Mouse (Mus musculus) forebrain, embryonic 13.5 days (tissue): ENCODE data around the gene Zcchc3. TPM values are rescaled to one million over a fixed set of nuclear protein-coding genes. Genes with fewer than 3 reads are reported as not detected.
A peak's percentile ranks its signal among the peaks of the same experiment; 100 is the strongest.
"Not testable (repeated sequence)": the region's sequence is repeated elsewhere in the genome, so short reads cannot be mapped to it uniquely, and the experiment has no call there.

Experiments used
- ATAC-seq: fragments of 200-750 bp; cut with Nextera tagmentation; 2 replicates; pipeline ENCODE4 v1.8.0; 2017
- H3K27ac ChIP-seq: fragments of 300-500 bp; sonication (generic); 2 replicates; pipeline ENCODE4 v1.5.1; 2015; ENCODE audit warnings: inconsistent platforms, mild to moderate bottlenecking, moderate library complexity
- H3K27me3 ChIP-seq: fragments of 300-500 bp; sonication (generic); 2 replicates; pipeline ENCODE4 v1.6.1; 2015; ENCODE audit warnings: mild to moderate bottlenecking, inconsistent platforms
- H3K36me3 ChIP-seq: fragments of 300-500 bp; sonication (generic); 2 replicates; pipeline ENCODE4 v1.6.1; 2015; ENCODE audit warnings: mild to moderate bottlenecking, inconsistent platforms; ENCODE audit not compliant: poor library complexity, severe bottlenecking
- H3K4me1 ChIP-seq: fragments of 300-500 bp; sonication (generic); 2 replicates; pipeline ENCODE4 v1.6.1; 2015; ENCODE audit warnings: inconsistent platforms
- H3K4me2 ChIP-seq: fragments of 300-500 bp; sonication (generic); 2 replicates; pipeline ENCODE4 v1.6.1; 2015; ENCODE audit warnings: inconsistent platforms, mild to moderate bottlenecking, moderate library complexity
- H3K4me3 ChIP-seq: fragments of 300-500 bp; sonication (generic); 2 replicates; pipeline ENCODE4 v1.5.1; 2015; ENCODE audit warnings: mild to moderate bottlenecking, inconsistent platforms
- H3K9ac ChIP-seq: fragments of 300-500 bp; sonication (generic); 2 replicates; pipeline ENCODE4 v1.6.1; 2015; ENCODE audit warnings: mild to moderate bottlenecking, inconsistent platforms
- H3K9me3 ChIP-seq: fragments of 300-500 bp; sonication (generic); replicated peaks from 2 replicates; pipeline ENCODE4 v1.6.1; 2016; ENCODE audit warnings: inconsistent platforms
- WGBS: fragments of 180-500 bp; shearing (Covaris S2); methylation state at CpG from one replicate; pipeline ENCODE4 v1.1.7; 2015; 5-methylcytosine and 5-hydroxymethylcytosine counted together
- polyA plus RNA-seq: library from polyadenylated mRNA; unstranded; fragments of >200 nt; fragmentation: Nextera tagmentation; extraction: Ambion mirVana; gene quantifications from 2 replicates; pipeline ENCODE4 v1.2.1, GENCODE M21; 2015

Gene Zcchc3
- polyA plus RNA-seq, 1 experiment from 2014 or later, result 25.3 TPM

DNA sequence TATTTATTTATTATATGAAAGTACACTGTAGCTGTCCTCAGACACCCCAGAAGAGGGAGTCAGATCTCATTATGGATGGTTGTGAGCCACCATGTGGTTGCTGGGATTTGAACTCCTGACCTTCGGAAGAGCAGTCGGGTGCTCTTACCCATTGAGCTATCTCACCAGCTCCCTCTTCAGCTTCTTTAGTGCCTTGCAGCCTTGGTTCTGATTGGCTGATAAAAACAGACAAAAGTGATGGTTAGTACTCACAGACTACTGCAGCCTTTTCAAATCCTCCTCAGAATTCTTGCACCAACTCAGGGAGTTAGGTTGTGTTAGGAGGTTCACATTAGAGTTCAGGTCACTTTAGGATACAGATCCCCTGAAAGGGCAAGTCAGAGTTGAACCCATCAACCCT lies 13.7 kb upstream of the Zcchc3 start:
- not testable (repeated sequence) for H3K9ac ChIP-seq, H3K36me3 ChIP-seq, ATAC-seq, H3K27ac ChIP-seq, H3K27me3 ChIP-seq, H3K4me1 ChIP-seq, H3K4me2 ChIP-seq, H3K4me3 ChIP-seq, H3K9me3 ChIP-seq
- WGBS, result 86% methylated on average over 2 of the region's 2 CpGs

DNA sequence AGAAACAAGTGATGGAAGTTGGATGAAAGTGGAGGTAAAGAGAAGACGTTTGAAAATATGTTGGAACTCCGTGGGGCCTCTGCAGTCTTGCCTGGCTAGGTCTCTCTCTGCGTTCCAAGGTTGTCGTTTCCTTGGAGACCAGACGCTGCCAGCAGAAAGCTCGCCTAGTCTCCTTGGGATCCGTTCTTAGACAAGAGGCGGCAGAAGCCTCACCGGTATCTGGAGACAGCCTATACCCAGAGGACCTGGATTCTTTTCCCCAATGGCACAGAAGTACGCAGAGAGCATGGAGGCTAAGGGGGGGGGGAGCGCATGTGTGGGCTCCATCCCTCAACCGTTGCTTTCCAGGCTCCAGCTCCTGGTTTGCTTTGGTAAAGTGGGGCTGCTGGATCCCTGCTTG lies 12.7 kb upstream of the Zcchc3 start:
- H3K36me3 ChIP-seq, result no peaks in the 10 kb centered on the region
- ATAC-seq, result no peak
- WGBS, result 4% methylated on average over 12 of the region's 12 CpGs

DNA sequence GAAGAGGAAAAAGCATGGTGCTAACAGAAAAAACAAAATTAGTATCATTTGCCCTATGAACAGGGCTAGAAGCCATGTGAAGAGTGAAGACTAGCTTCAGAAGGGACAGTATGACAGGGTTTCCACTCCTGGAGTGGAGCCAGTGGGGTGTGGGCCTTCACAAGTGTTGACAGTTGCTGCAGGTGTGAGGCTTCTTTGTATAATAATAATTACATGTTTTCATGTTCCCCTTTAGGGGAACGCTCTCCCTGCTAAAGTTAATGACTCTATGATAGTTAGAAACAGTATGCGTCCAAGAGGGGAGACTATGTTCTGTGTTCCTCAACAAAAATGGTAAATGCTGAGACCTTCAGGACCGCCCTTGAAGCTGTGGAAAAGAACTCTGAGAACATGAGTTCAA lies 959 bp upstream of the Zcchc3 start:
- Histone ChIP-seq H3K9me3 (peaks cover 7% of the 10 kb centered on the region), H3K27ac (no peak overlapping the region), H3K4me1 (peaks cover 27% of the 10 kb centered on the region), H3K9ac (no peak overlapping the region; the same call in 1 of the 2 replicates), H3K27me3 (no peaks in the 10 kb centered on the region), H3K36me3 (no peaks in the 10 kb centered on the region), H3K4me3 (peak overlapping the region; percentile 76; the same call in 1 of the 2 replicates), H3K4me2 (peak overlapping the region; percentile 94; the same call in 1 of the 2 replicates)
- ATAC-seq, result no peak
- WGBS, result 91% methylated on average over 3 of the region's 3 CpGs

More for the DNA sequence above, 12.7 kb upstream of the Zcchc3 start:
- H3K4me3 ChIP-seq, result no peak overlapping the region
- no peaks in the 10 kb centered on the region for H3K9me3 ChIP-seq
- H3K27me3 ChIP-seq, result no peaks in the 10 kb centered on the region
- peak overlapping the region; percentile 37 for H3K4me2 ChIP-seq
- peaks cover 8% of the 10 kb centered on the region for H3K4me1 ChIP-seq
- no peak overlapping the region for H3K27ac ChIP-seq
- H3K9ac ChIP-seq, result peak overlapping the region; percentile 23; the same call in 1 of the 2 replicates

DNA sequence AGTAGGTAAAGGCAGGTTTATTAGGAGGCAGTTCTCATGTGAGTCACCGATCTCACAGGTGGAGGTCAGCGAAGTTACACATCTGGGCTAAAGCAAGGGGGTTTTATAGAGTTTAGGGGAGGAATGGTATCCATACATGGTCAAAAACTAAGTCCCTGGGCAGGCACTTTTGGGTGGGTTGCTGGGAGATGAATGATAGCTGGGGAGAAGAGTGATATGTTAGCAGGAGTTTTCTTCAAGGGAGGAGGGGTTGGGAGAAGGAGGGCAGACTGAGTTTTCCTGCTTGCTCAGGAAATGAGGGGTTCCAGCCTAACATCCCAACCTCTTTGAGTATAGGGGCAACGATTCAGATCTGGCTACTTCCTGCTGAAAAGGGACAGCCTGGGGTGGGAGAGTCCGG lies 460 bp upstream of the Zcchc3 start, which contains the start of gene 6820408C15Rik:
6820408C15Rik (plus strand) TSS at position 301 of the 400 bp plus-strand sequence.
- H3K36me3 ChIP-seq, result no peaks in the 10 kb centered on the region
- H3K27ac ChIP-seq, result peak within 1 kb of the TSS; percentile 96
- ATAC-seq, result no peak
- WGBS, result 31% methylated on average over 4 of the region's 4 CpGs
- H3K4me2 ChIP-seq, result peak within 1 kb of the TSS; percentile 94
- H3K27me3 ChIP-seq, result no peaks in the 10 kb centered on the region
- H3K4me1 ChIP-seq, result peaks cover 32% of the 10 kb centered on the region
- H3K4me3 ChIP-seq, result peak within 1 kb of the TSS; percentile 76
- H3K9me3 ChIP-seq, result peaks cover 7% of the 10 kb centered on the region
- peak within 1 kb of the TSS; percentile 99 for H3K9ac ChIP-seq

DNA sequence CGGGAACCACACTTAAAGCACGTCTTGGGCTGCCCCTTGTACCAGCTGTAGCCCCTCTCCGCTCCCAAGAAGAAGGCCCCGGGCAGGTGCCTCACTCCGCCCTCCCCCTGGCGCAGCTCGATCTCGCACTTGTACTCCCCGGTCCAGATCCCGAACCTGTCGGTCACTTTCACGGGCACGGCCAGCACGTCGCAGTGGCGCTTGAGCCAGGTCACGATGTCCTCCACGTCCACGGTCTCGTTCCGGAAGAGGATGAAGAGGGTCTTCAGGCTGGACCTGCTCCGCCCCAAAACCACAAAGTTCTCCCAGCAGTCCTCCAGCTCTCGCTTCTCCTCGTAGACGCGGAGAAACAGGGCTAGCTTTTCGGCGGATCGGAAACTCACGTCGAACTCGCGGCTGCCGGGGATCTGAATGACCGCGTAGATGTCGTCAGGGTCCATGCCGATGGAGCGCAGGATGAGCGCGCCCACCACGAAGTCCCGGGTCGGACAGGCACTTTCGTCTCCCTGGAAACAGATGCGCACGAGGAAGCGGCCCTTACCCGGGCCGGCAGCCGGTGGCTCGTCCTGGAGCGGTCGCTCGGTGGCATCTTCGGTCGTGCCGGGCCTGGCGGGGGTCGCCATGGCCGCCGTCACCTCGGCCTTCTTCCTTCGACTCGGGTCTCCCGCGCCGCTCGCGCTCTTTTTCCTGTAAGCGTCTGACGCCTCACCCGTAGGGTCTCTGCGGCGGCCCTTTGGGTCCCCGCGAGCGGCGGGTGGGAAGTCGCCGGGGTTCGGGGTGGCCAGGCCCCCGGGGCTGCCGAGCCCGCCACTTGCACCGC lies 852 bp downstream of the Zcchc3 start:
- Histone ChIP-seq H3K27me3 (no peaks in the 10 kb centered on the region), H3K9me3 (peaks cover 7% of the 10 kb centered on the region), H3K36me3 (no peaks in the 10 kb centered on the region), H3K27ac (peak overlapping the region; percentile 96), H3K4me2 (peak overlapping the region; percentile 94), H3K4me3 (peak overlapping the region; percentile 76), H3K4me1 (peaks cover 35% of the 10 kb centered on the region), H3K9ac (peak overlapping the region; percentile 99)
- WGBS, result under 1% methylated on average over 81 of the region's 86 CpGs
- ATAC-seq, result peak; percentile 19

DNA sequence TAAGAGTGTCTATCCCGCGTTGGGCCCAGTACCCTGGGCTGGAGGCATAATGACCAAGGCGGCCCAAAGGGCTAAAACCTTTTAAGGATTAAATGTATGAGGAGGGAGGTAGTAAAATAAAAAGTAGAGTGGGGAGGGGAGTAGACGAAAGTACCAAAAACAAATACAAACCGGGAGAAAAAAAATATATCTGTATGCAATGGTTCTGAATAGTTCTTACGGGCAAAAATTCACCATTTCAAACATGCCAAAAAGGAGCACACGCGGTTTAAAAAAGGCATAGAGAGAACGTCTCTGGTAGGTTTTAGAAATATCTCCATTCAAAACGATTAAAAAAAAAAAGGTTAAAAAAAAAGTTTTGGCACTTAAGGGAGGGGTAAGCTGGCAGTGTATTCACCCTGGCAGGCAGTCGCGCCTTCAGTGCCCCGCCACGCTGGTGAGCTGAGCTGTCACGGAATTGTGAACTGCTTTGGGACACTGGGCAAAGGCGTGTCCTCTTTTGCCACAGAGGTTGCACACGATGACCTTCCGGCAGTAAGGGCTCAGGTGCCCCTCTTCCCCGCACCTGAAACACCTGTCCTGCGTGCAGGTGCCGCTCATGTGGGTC lies 1.6 kb downstream of the Zcchc3 start:
- peak overlapping the region; percentile 99 for H3K9ac ChIP-seq
- peak overlapping the region; percentile 98 for H3K27ac ChIP-seq
- H3K4me2 ChIP-seq, result peak overlapping the region; percentile 94
- 1% methylated on average over 21 of the region's 21 CpGs for WGBS
- ATAC-seq, result no peak
- no peaks in the 10 kb centered on the region for H3K36me3 ChIP-seq
- H3K27me3 ChIP-seq, result no peaks in the 10 kb centered on the region
- peaks cover 35% of the 10 kb centered on the region for H3K4me1 ChIP-seq
- peak overlapping the region; percentile 76 for H3K4me3 ChIP-seq
- peaks cover 7% of the 10 kb centered on the region for H3K9me3 ChIP-seq

DNA sequence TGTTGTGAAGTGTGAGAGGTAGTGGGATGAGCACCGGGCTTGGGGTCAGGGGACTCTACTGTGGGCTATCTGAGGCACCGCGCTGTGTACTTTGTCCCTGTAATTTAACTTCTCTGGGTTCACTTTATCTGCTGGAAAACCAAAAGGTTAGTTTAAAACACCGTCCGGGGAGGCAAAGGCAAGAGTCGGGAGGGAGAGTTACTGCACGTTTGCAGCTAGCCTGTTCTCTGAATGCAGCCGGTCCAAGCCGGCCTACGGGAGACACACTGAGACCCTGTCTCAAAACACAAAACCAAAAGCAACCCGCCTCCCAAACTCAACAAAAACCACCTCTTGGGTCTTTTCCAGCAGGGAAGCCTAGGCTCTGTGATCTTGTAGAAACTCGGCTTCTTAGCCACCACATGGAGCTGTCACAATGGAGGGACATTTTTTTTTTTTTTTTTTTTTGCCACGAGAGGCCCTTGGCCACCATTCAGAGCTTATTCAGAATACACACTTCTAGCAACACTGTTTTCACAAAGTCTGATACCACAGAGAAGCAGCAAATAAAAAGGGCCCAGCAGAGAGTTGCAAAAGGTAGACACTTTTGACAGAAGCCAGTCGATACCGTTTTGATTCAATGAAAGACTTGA lies 2.2 kb downstream of the Zcchc3 start:
- Histone ChIP-seq H3K9me3 (peaks cover 7% of the 10 kb centered on the region), H3K27ac (peak overlapping the region; percentile 98), H3K9ac (peak overlapping the region; percentile 99), H3K4me1 (peaks cover 35% of the 10 kb centered on the region), H3K36me3 (no peaks in the 10 kb centered on the region), H3K4me2 (peak overlapping the region; percentile 94), H3K27me3 (no peaks in the 10 kb centered on the region), H3K4me3 (peak overlapping the region; percentile 76)
- ATAC-seq, result no peak
- WGBS, result under 1% methylated on average over 15 of the region's 15 CpGs

- H3K4me3 ChIP-seq, result peak overlapping the region; percentile 76
Measured at GRCm38 (mm10) chr2:152411471-152411870, 3.4 kb downstream of the Zcchc3 start.

GRCm38 (mm10) chr2:152410971-152411371 lies 3.9 kb downstream of the Zcchc3 start:
- peaks cover 44% of the 10 kb centered on the region for H3K4me1 ChIP-seq
- WGBS, result 0% methylated on average over 15 of the region's 15 CpGs
- ATAC-seq, result peak; percentile 67
- H3K9ac ChIP-seq, result peak overlapping the region; percentile 99
- H3K4me3 ChIP-seq, result peak overlapping the region; percentile 76
- H3K27ac ChIP-seq, result peak overlapping the region; percentile 98
- H3K4me2 ChIP-seq, result peak overlapping the region; percentile 94
- peaks cover 3% of the 10 kb centered on the region for H3K9me3 ChIP-seq
- H3K27me3 ChIP-seq, result no peaks in the 10 kb centered on the region
- no peaks in the 10 kb centered on the region for H3K36me3 ChIP-seq

More at GRCm38 (mm10) chr2:152411471-152411870, 3.4 kb downstream of the Zcchc3 start:
- Histone ChIP-seq H3K9me3 (peaks cover 7% of the 10 kb centered on the region), H3K4me2 (peak overlapping the region; percentile 94), H3K27me3 (no peaks in the 10 kb centered on the region), H3K4me1 (peaks cover 41% of the 10 kb centered on the region), H3K27ac (peak overlapping the region; percentile 98), H3K36me3 (no peaks in the 10 kb centered on the region), H3K9ac (peak overlapping the region; percentile 99)
- WGBS, result under 1% methylated on average over 7 of the region's 7 CpGs
- no peak for ATAC-seq

- no peak for ATAC-seq
- peaks cover 47% of the 10 kb centered on the region for H3K4me1 ChIP-seq
- peak overlapping the region; percentile 98 for H3K27ac ChIP-seq
- no peak overlapping the region for H3K9ac ChIP-seq
- no peaks in the 10 kb centered on the region for H3K36me3 ChIP-seq
- H3K9me3 ChIP-seq, result no peaks in the 10 kb centered on the region
- 79% methylated on average over 6 of the region's 6 CpGs for WGBS
- H3K4me3 ChIP-seq, result no peak overlapping the region
- H3K4me2 ChIP-seq, result no peak overlapping the region
- H3K27me3 ChIP-seq, result no peaks in the 10 kb centered on the region
Measured at GRCm38 (mm10) chr2:152409781-152410180, 5.0 kb downstream of the Zcchc3 start.

DNA sequence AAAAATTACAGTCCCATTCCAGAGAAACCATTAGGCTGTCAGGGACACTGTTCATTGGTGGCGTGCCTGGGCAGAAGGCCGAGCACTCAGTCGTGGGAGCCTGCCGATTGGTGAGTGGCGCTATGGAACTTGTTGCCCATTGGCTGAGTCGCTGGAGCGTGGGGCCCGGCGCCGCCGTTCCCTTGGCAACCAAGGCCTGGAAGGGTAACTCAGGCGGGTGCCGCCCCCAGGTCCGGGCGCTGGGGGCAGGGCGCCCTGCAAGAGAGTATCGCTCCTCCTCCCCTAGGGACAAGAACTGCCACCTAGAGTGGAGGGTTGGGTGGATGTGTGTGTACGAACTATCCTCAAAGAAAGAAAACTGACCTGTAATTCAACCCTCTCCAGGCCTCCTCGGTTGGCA lies 8.7 kb downstream of the Zcchc3 start:
- Histone ChIP-seq H3K4me3 (peak overlapping the region; percentile 35), H3K4me1 (peaks cover 31% of the 10 kb centered on the region), H3K9me3 (no peaks in the 10 kb centered on the region), H3K9ac (peak overlapping the region; percentile 60; the same call in 1 of the 2 replicates), H3K36me3 (no peaks in the 10 kb centered on the region), H3K4me2 (peak overlapping the region; percentile 62), H3K27me3 (no peaks in the 10 kb centered on the region), H3K27ac (peak overlapping the region; percentile 79)
- peak; percentile 97 for ATAC-seq
- WGBS, result under 1% methylated on average over 19 of the region's 19 CpGs

DNA sequence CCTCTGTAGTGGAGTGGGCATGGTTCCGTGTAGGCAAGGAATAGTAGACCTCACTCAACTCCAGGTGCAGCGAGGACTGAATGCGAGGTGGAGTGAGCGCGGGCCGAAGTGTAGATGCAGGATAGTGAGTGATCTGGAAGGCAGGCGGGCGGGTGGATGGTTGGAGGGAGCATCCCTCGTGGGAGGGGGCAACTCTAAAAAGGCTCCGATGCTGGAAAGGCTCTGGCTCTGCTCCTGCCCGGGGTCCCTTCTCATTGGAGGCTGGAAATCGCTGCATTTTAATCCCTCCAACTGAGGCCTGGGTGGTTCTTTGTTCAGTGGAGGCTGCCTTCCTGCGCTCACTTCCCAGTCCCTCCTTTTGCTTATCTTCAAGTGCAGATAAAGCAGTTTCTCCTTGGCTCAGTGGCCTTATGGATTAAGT lies 15.7 kb downstream of the Zcchc3 start:
- H3K4me1 ChIP-seq, result peaks cover 34% of the 10 kb centered on the region
- peak overlapping the region; percentile 90 for H3K4me2 ChIP-seq
- no peak; the same call in 1 of the 2 replicates for ATAC-seq
- H3K36me3 ChIP-seq, result no peaks in the 10 kb centered on the region
- H3K4me3 ChIP-seq, result peak overlapping the region; percentile 90
- no peaks in the 10 kb centered on the region for H3K9me3 ChIP-seq
- WGBS, result 0% methylated on average over 13 of the region's 13 CpGs
- H3K27me3 ChIP-seq, result no peaks in the 10 kb centered on the region
- H3K9ac ChIP-seq, result peak overlapping the region; percentile 97
- H3K27ac ChIP-seq, result peak overlapping the region; percentile 100
